Mouse (Mus musculus) liver, adult 2 months (tissue): ENCODE results near the gene Psmb5.
A peak's percentile ranks its signal among the peaks of the same experiment; 100 is the strongest.

Source experiments
- CTCF ChIP-seq: fragments of 200-500 bp; IDR thresholded peaks from 2 replicates; pipeline ENCODE4 v1.5.1; 2011; ENCODE audit warnings: low read depth, low read length, control low read depth
- POLR2A ChIP-seq: fragments of 200-500 bp; IDR thresholded peaks from 2 replicates; pipeline ENCODE4 v1.6.1; 2011; ENCODE audit warnings: low read length, control low read depth; ENCODE audit not compliant: insufficient read depth; ENCODE audit errors: extremely low read depth

- TF ChIP-seq CTCF = peak; percentile 71
- no peak for TF ChIP-seq POLR2A
Measured at GRCm38 (mm10) chr14:54594055-54594454, 23.8 kb downstream of the Psmb5 start.
